Mouse (Mus musculus) ovary, adult 10 weeks (tissue): Measurements from ENCODE around the gene Slc13a3. TPM values are rescaled to one million over a fixed set of nuclear protein-coding genes. Genes with fewer than 3 reads are reported as not detected.

Experiments used
- polyA plus RNA-seq: library from polyadenylated mRNA; stranded (reverse); fragments of 350-450 nt; fragmentation: Illumina TruSeq; extraction: RNeasy Lipid Tissue Mini Kit (QIAGEN cat#74804); gene quantifications from one replicate; pipeline ENCODE4 v1.2.3, GENCODE M21; 2014

Gene Slc13a3
- polyA plus RNA-seq, result not detected

DNA sequence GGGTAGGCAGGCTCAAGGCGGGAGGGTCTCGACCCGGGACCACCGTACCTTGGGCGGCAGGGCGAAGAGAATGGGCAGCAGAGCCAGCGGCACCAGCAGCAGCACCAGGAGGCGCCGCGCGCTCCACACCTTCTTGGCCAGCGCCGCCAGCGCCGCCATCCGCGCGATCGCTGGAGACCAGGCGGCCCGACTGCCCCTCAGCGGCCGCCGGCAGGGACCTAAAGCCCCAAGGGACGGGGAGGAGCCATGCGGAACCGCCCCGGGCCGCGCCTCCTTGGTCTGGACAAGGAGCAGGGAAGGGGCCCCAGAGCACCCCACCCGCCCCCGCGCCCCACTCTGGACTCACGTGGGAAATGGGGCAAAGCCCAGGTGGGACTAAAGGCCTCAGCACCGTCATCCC lies at the start of gene Slc13a3:
TSS of gene Slc13a3 (minus strand) at position 228 of the 400 bp plus-strand sequence.

DNA sequence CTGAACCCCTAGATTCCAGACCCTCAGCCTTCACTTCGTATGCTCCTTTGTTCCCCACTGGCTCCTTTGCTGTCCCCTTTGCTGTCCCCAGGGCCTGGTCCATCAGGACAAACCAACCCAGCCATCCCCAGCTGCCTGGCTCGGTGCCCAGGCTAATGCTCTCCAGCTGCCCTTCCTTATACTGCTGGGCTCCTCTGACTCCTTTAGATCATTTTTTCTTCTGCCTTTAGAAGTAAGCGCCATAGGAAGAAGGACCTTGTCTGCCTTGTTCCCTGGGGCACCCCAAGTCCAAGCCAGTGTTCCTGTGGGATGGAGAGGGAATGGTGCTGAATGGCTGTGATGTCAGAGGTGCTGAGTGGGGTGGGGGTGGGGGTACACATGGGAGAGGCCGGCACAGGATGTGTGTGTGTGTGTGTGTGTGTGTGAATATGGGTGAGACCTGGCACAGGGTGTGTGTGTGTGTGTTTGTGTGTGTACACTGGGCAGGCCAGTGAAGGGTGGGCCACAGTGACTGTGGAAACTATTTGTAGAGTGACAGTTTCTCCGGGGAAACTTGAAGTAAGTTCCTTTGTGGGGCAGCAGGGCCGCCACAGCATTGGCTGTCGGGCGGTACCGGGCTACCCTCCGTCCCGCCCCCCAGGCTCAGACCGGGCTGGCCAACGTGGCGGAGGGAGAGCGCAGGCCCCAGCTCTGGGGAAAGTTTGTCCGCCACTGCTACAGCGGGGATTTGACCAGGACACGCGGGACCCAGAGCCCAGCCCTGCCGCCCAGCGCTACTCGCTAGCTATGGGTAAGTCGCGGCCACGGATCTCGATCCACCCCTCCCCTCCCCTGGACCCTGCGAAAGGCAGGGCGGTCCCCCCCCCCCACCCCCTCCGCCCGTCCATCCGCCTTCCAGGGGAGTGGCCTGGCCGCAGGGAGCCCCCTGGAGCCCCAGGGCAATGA lies 30.5 kb upstream of the Slc13a3 start, which contains the start of gene Slc2a10:
TSS of gene Slc2a10 (plus strand) at position 529 of the 945 bp plus-strand sequence.

DNA sequence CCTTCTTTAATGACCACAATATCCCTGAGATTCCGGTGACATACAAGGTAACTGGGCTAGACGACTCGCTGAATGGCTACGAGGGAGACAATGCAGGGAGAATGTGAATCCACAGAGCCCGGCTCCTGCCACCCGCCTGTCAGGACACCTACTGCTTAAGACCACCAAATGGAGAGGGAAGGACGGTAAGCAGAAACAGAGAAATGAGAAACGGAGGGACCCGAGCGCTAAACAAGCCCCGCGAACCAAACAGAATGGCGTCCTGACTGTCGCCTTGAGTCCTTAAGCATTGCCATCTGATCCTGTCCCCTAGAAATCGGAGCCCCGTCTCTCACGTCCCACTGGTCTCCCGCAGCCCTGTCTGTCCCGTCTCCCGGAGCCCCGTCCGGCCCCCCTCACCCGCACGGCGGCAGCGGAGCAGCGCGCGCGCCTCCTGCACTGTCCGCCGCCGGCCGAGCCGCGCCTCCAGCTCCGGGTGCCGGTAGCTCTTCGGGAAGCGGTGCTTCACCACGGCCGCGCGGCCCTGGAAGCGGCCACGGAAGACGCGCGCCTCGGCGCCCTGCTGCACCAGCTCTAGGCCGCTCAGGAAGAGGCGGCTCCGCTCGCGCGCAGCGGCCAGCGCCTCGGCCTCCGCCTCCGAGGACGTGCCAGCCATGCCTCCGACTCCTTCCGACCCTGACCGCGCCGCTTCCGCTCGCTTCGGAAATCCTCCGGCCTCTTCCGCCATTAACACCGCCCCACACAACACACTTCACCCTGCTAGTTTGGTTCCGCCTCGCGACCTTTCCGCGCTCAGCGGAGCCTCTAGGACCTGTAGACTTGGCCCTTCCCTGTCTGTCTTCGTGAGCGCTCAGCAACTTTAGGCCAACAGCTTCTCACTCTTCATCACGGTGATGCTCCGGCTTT lies 19.9 kb upstream of the Slc13a3 start, which contains the start of gene Trp53rka:
TSS of gene Trp53rka (minus strand) at position 677 of the 906 bp plus-strand sequence.

DNA sequence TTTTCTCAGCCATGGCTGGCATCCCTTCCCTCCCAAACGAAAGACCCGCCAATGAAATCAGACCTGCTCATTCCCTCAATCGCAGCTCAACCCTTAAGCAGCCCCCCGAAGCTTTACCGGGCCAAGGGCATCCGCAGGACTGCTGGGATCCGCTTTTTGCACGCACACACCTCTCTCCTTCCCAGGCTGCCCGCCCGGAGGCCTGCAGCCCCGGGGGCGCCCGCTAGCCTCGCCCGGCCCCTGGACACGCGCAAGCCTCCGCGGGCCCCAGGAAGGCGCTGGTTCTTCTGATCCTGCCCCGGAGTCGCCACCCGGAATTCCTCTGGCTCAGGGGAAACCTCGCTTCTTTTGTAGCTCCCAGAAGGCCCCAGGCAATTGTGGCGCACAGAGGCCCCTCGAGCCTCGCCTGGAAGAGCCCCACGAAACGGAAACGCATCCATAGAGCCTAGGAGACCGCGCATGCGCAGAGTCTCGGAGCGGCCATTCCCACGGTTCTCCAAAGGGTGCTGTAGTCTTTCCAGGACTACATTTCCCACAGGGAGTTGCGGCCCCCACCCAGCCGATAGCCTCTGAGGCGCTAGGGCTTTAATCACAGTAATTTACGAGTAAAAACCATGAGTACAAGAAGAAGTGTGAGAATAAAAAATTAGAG lies 85.1 kb downstream of the Slc13a3 start, which contains the start of gene Zfp334:
TSS of gene Zfp334 (minus strand) at position 416 of the 652 bp plus-strand sequence.

DNA sequence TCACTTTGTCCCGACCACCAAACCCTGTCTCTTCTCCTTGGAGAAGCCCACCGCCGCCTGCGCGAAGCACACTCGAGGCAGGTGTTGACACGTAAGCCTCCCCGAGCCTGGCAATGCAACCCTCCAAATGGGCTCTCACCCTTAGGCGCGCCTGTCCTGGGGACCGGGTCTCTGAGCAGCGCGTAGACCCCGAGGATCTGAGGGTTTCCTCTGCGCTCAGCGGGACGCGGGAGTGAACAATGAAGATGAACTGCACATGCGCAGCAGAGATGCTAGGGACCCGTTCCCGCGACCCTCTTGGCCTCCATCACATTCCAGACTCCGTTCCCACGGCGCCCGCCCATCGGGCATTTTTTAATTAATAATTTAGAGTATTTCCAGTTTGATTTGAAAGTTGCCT lies 104.5 kb downstream of the Slc13a3 start, which contains the start of gene Zfp663:
TSS of gene Zfp663 (minus strand) at position 234 of the 400 bp plus-strand sequence.

Other genes starting within 250 kb of the Slc13a3 start
- not detected for gene Cdh22, start 238.4 kb downstream of the Slc13a3 start, polyA plus RNA-seq
- 3.1 TPM for gene Slc35c2, start 185.4 kb downstream of the Slc13a3 start, polyA plus RNA-seq
- 10.1 TPM for gene Elmo2, start 146.8 kb downstream of the Slc13a3 start, polyA plus RNA-seq
- not detected for gene Zfp663, start 104.5 kb downstream of the Slc13a3 start, polyA plus RNA-seq
- gene Zfp334, start 85.0 kb downstream of the Slc13a3 start, polyA plus RNA-seq, result 11.3 TPM
- not detected for gene Ocstamp, start 72.8 kb downstream of the Slc13a3 start, polyA plus RNA-seq
- gene Trp53rka, start 20.1 kb upstream of the Slc13a3 start, polyA plus RNA-seq, result 4.3 TPM
- 1.9 TPM for gene Slc2a10, start 30.6 kb upstream of the Slc13a3 start, polyA plus RNA-seq
- 0.54 TPM for gene Eya2, start 121.8 kb upstream of the Slc13a3 start, polyA plus RNA-seq